Mouse (Mus musculus): Measurements from ENCODE around the gene Clcn2.

The Clcn2 gene

DNA sequence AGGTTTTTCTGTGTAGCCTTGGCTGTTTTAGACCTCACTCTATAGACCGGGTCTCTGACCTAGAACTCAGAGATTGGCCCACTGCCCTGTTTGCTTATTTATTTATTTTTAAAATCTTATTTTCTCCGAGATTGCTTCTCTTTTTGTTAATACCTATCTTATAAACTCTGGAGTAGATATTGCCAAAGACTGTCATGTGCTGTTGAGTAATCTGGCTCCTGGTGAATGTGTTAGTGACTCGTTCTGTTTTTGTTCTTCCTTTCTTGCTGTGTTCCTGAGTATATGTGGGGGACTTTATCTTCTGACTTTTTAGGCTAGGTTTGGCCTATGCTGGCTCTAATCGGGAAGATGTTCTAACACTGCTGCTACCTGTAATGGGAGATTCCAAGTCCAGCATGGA lies 59.9 kb downstream of the Clcn2 start:
- DNase-seq (ENCODE audit: low read depth, low spot score): no peak

- no peak for DNase-seq (ENCODE audit: low read depth, low spot score)
Observed at GRCm38 (mm10) chr16:20653315-20653714, 64.2 kb downstream of the Clcn2 start.
